Mouse (Mus musculus) cortical plate, adult 2 months (tissue): ENCODE data around the gene Khsrp.

Experiments
- CTCF ChIP-seq: fragments of 200-500 bp; IDR thresholded peaks from 2 replicates; pipeline ENCODE4 v1.5.1; 2011; ENCODE audit warnings: mild to moderate bottlenecking, control low read depth, low read length; ENCODE audit not compliant: insufficient read depth; ENCODE audit errors: extremely low read depth
- POLR2A ChIP-seq: fragments of 200-500 bp; IDR thresholded peaks from 2 replicates; pipeline ENCODE4 v1.6.1; 2011; ENCODE audit warnings: mild to moderate bottlenecking, low read length, control low read depth; ENCODE audit not compliant: insufficient read depth; ENCODE audit errors: extremely low read depth

- TF ChIP-seq CTCF: no peak
- no peak for TF ChIP-seq POLR2A
Observed at GRCm38 (mm10) chr17:56990966-56991365, 40.4 kb downstream of the Khsrp start.
